In the genomic region with DNA sequence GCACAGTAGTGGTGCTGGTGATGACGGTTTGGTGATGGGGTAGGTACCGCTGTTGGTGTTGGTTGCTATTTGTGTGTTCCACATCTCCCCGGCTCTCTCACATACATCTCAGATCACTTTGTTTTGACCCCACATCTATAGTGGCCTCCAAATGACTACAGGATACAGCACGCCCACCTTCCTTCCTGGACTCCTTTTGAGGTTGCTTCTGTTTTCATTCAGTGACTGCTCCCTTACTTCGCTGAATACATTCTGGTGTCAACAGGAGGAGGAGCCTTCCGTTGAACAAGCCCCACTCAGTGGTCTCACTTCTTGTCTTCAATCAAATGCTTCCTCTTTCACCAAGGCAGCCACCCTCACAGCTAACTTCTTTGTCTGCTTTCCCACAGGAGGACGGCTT, we compare ENCODE assay signal across 8 mouse cellular contexts. TPM values are rescaled to one million over a fixed set of nuclear protein-coding genes. Genes with fewer than 3 reads are reported as not detected.
DNase-seq lines count a peak whose midpoint lies in the region; ATAC-seq and TF ChIP-seq lines count a peak whose summit lies in the region.

No protein-coding gene starts in this region.

- 69% methylated on average over 7 of the region's 7 CpGs for WGBS in kidney, postnatal 0 days
- WGBS in thymus, adult 2 months: 3% methylated on average over 7 of the region's 7 CpGs

- H3K9me3 ChIP-seq in kidney, postnatal 0 days (replicated peaks; ENCODE audit: low read length): no peaks in the 10 kb centered on the region

- intact Hi-C loops in left cerebral cortex, postnatal 36 days (cut with DNase I): no loop called here

- no peak for TF ChIP-seq POLR2A in brain, embryonic 14.5 days (IDR thresholded peaks at IDR 0.05; ENCODE audit: borderline replicate concordance, extremely low read depth, insufficient read depth, insufficient read length, poor library complexity, severe bottlenecking)
- TF ChIP-seq POLR2A in thymus, adult 2 months (IDR thresholded peaks at IDR 0.05; ENCODE audit: control insufficient read depth, extremely low read depth, insufficient read depth, low read length, poor library complexity): no peak

- H3K36me3 ChIP-seq in kidney, postnatal 0 days (ENCODE audit: insufficient read depth, low read length): no peaks in the 10 kb centered on the region
- H3K36me3 ChIP-seq in thymus, adult 2 months (ENCODE audit: control insufficient read depth, insufficient read depth, low read length): no peaks in the 10 kb centered on the region

- TF ChIP-seq CTCF in kidney, postnatal 0 days (IDR thresholded peaks at IDR 0.05; ENCODE audit: low read depth): no peak
- no peak for TF ChIP-seq CTCF in brain, embryonic 14.5 days (IDR thresholded peaks at IDR 0.05; ENCODE audit: borderline replicate concordance, extremely low read depth, insufficient read depth, insufficient read length)
- no peak for TF ChIP-seq CTCF in thymus, adult 2 months (IDR thresholded peaks at IDR 0.05; ENCODE audit: borderline replicate concordance, control insufficient read depth, extremely low read depth, insufficient read depth, low read length, poor library complexity)

- H3K4me3 ChIP-seq in kidney, postnatal 0 days (replicated peaks; ENCODE audit: low read depth, low read length): no peak overlapping the region
- H3K4me3 ChIP-seq in thymus, adult 2 months (ENCODE audit: control insufficient read depth, insufficient read depth, low read length): no peak overlapping the region

- DNase-seq in kidney, postnatal 0 days (ENCODE audit: low spot score): no peak
- DNase-seq in kidney, adult 8-10 months: no peak
- peak; percentile 34 for DNase-seq in brain, embryonic 14.5 days (ENCODE audit: low read depth)
- peak; percentile 59 for DNase-seq in thymus, adult 2 months
- DNase-seq in left cerebral cortex, postnatal 36 days (ENCODE audit: low spot score in 2 of 2): no peak
- no peak for DNase-seq in cerebellum, postnatal 36 days

- 0 out of 2 replicates have a peak, but pooled peaks cover 5% of the 10 kb centered on the region for H3K4me1 ChIP-seq in kidney, postnatal 0 days (replicated peaks; ENCODE audit: insufficient read depth, low read length)
- H3K4me1 ChIP-seq in thymus, adult 2 months (replicated peaks; ENCODE audit: control insufficient read depth, insufficient read depth, low read length): peaks cover 43% of the 10 kb centered on the region

- no peak overlapping the region for H3K4me2 ChIP-seq in kidney, postnatal 0 days (ENCODE audit: low read length)

- ATAC-seq in kidney, postnatal 0 days (replicated peaks; ENCODE audit: low FRiP score, low read depth): no peak
- peak; percentile 36 for ATAC-seq in megakaryocyte, adult 5-6 weeks (ENCODE audit: poor library complexity, severe bottlenecking)
- no peak for ATAC-seq in cerebellum, adult (ENCODE audit: insufficient number of reproducible peaks, low FRiP score, low TSS enrichment)

- H3K27ac ChIP-seq in kidney, postnatal 0 days: peak overlapping the region; percentile 42; the same call in 1 of the 2 replicates
- peak overlapping the region; percentile 85 for H3K27ac ChIP-seq in thymus, adult 2 months (ENCODE audit: control insufficient read depth, insufficient read depth, low read length)

- no peaks in the 10 kb centered on the region for H3K27me3 ChIP-seq in kidney, postnatal 0 days (ENCODE audit: insufficient read depth, low read length)
- H3K27me3 ChIP-seq in thymus, adult 2 months (ENCODE audit: control insufficient read depth, insufficient read depth, low read length): no peaks in the 10 kb centered on the region

- H3K9ac ChIP-seq in kidney, postnatal 0 days (ENCODE audit: low read depth, low read length): no peak overlapping the region

RNA-seq across cellular contexts. Expression of a gene that starts 3.8 kb away (rescaled TPM):
- 2,182 and 2,224 TPM in 2 replicates for polyA plus RNA-seq in kidney, postnatal 0 days (2015; fragmentation: Nextera tagmentation; extraction: Ambion mirVana)
- polyA plus RNA-seq in brain, embryonic 14.5 days (2012; rRNA removed): 2,021 and 2,994 TPM in 2 replicates
- total RNA-seq in megakaryocyte, adult 5-6 weeks (2015): 3,978 and 3,999 TPM in 2 replicates
- 2,780 and 3,394 TPM in 2 replicates for total RNA-seq in megakaryocyte, adult 5-6 weeks (2017)
- 177 and 186 TPM in 2 replicates for polyA plus RNA-seq in thymus, adult 2 months (2012; rRNA removed)
- 100 to 1,000 TPM; 504 to 568 TPM for total RNA-seq in left cerebral cortex, postnatal 36 days (2021)

RNA-seq across cellular contexts. Expression of a gene that starts 55.0 kb away (rescaled TPM):
- 53.6 and 57.7 TPM in 2 replicates for polyA plus RNA-seq in kidney, postnatal 0 days (2015; fragmentation: Nextera tagmentation; extraction: Ambion mirVana)
- polyA plus RNA-seq in brain, embryonic 14.5 days (2012; rRNA removed): 92.0 and 113 TPM in 2 replicates
- 81.0 and 110 TPM in 2 replicates for total RNA-seq in megakaryocyte, adult 5-6 weeks (2015)
- total RNA-seq in megakaryocyte, adult 5-6 weeks (2017): 100 and 110 TPM in 2 replicates
- 162 and 190 TPM in 2 replicates for polyA plus RNA-seq in thymus, adult 2 months (2012; rRNA removed)
- 10 to 100 TPM; 64.1 to 71.5 TPM for total RNA-seq in left cerebral cortex, postnatal 36 days (2021)

Comparison
In these comparisons a context has a peak if more than half of its experiments do, and no peak if none do; other contexts are left out.
1. DNase-seq: peak in brain, embryonic 14.5 days (single experiment) and thymus, adult 2 months (single experiment); none in kidney, postnatal 0 days (single experiment), kidney, adult 8-10 months (0 of 2), left cerebral cortex, postnatal 36 days (0 of 2) and cerebellum, postnatal 36 days (0 of 2).
2. RNA of a gene that starts 3.8 kb away (polyA plus RNA-seq): 2,021 to 2,994 TPM in brain, embryonic 14.5 days and 2,182 to 2,224 TPM in kidney, postnatal 0 days; 177 to 186 TPM in thymus, adult 2 months; every median in the first group is over 10 times any median in the second.